Mouse (Mus musculus) C2C12 (cell line): ENCODE measurements around the gene Cdc40.

ENCODE experiments used
- CTCF ChIP-seq: IDR thresholded peaks from one replicate; pipeline ENCODE4 v1.5.1; 2011; ENCODE audit not compliant: control insufficient read depth, insufficient read depth, insufficient read length
- MYOD1 ChIP-seq: IDR thresholded peaks from one replicate; pipeline ENCODE4 v1.6.1; 2011; ENCODE audit warnings: low read depth; ENCODE audit not compliant: control insufficient read depth, insufficient read length

DNA sequence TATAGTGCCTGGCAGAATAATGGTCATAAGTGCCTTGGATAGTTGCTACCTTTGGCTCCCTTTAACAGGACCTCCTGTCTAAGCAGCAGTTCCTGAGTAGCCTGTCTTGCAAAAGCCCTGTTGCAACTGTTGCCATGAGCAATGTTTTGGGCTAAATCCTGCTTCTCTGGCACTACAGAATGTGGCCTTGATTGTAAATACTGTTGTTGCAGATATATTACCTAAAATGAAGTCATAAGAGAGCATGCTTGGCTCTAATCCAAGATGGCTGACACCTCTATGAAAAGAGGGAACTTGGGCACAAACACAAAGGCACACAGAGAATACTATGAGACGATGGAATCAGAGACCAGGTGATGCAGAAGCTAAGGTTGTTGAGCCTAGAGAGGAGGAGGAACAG is 77.9 kb downstream of the Cdc40 start:
- no peak for TF ChIP-seq CTCF
- no peak for TF ChIP-seq MYOD1
